Mouse (Mus musculus) MEL (cell line): Measurements from ENCODE around the gene Bfsp2. TPM values are rescaled to one million over a fixed set of nuclear protein-coding genes. Genes with fewer than 3 reads are reported as not detected.

ENCODE experiments used
- DNase-seq: peaks from one replicate; pipeline ENCODE4 v3.0.0; 2011; ENCODE audit warnings: low read depth, low spot score
- H3K27ac ChIP-seq: 2 replicates; pipeline ENCODE4 v1.5.1; 2012; ENCODE audit warnings: low read depth, mild to moderate bottlenecking, control low read depth, low read length, moderate library complexity; ENCODE audit not compliant: control insufficient read depth
- H3K27me3 ChIP-seq, 2 experiments: fragments of 150-350 bp in 1 of 2; sonication (generic) in 1 of 2; 2 replicates each; pipeline ENCODE4 v1.6.1; 2012; ENCODE audit warnings: low read length in 2 of 2, mild to moderate bottlenecking in 2 of 2, improper control_type of control experiment in 1 of 2, moderate library complexity in 1 of 2; ENCODE audit not compliant: insufficient read depth in 2 of 2, control insufficient read depth in 1 of 2
- H3K36me3 ChIP-seq, 2 experiments: 2 replicates each; pipeline ENCODE4 v1.6.1; 2012 to 2014; ENCODE audit warnings: low read length in 2 of 2, improper control_type of control experiment in 1 of 2, inconsistent platforms in 1 of 2, mild to moderate bottlenecking in 1 of 2; ENCODE audit not compliant: insufficient read depth in 2 of 2, control insufficient read depth in 1 of 2
- H3K4me1 ChIP-seq, 2 experiments: fragments of 150-350 bp in 1 of 2; sonication (generic) in 1 of 2; 2 replicates each; pipeline ENCODE4 v1.6.1; 2012; ENCODE audit warnings: low read length in 2 of 2, improper control_type of control experiment in 1 of 2, mild to moderate bottlenecking in 1 of 2; ENCODE audit not compliant: insufficient read depth in 2 of 2, control insufficient read depth in 1 of 2
- H3K4me3 ChIP-seq, 2 experiments: fragments of 150-350 bp in 1 of 2; sonication (generic) in 1 of 2; 2 replicates each; pipeline ENCODE4 v1.5.1; 2012; ENCODE audit warnings: low read depth in 2 of 2, low read length in 2 of 2, mild to moderate bottlenecking in 2 of 2, moderate library complexity in 2 of 2, control low read depth in 1 of 2, improper control_type of control experiment in 1 of 2; ENCODE audit not compliant: control insufficient read depth in 1 of 2, insufficient read depth in 1 of 2
- H3K79me2 ChIP-seq: 2 replicates; pipeline ENCODE4 v1.6.1; 2012; ENCODE audit warnings: mild to moderate bottlenecking, low read length, moderate library complexity; ENCODE audit not compliant: control insufficient read depth, poor library complexity, insufficient read depth
- H3K9ac ChIP-seq: 2 replicates; pipeline ENCODE4 v1.6.1; 2012; ENCODE audit warnings: low read depth, mild to moderate bottlenecking, control low read depth, low read length, moderate library complexity; ENCODE audit not compliant: control insufficient read depth, poor library complexity, severe bottlenecking
- H3K9me3 ChIP-seq: fragments of 150-350 bp; sonication (generic); replicated peaks from 2 replicates; pipeline ENCODE4 v1.6.1; 2012; ENCODE audit warnings: mild to moderate bottlenecking, low read length, improper control_type of control experiment, moderate library complexity; ENCODE audit not compliant: insufficient read depth
- CHD1 ChIP-seq: IDR thresholded peaks from 2 replicates; pipeline ENCODE4 v1.6.1; 2012; ENCODE audit warnings: low read depth, mild to moderate bottlenecking, inconsistent platforms, low read length, improper control_type of control experiment
- CTCF ChIP-seq, 3 experiments: IDR thresholded peaks in 2 of 3; conservative IDR thresholded peaks in 1 of 3; 2 replicates each; pipeline ENCODE4 v1.5.1; 2011 to 2012; ENCODE audit warnings: low read length in 3 of 3, low read depth in 2 of 3, mild to moderate bottlenecking in 2 of 3, improper control_type of control experiment in 1 of 3, inconsistent platforms in 1 of 3, mixed read lengths in 1 of 3, moderate library complexity in 1 of 3; ENCODE audit not compliant: control insufficient read depth in 1 of 3, insufficient read depth in 1 of 3, poor library complexity in 1 of 3, severe bottlenecking in 1 of 3
- E2F4 ChIP-seq: IDR thresholded peaks from 2 replicates; pipeline ENCODE4 v1.6.1; 2011; ENCODE audit warnings: low read depth, low read length, improper control_type of control experiment, borderline replicate concordance
- ELF1 ChIP-seq: IDR thresholded peaks from 2 replicates; pipeline ENCODE4 v1.6.1; 2014; ENCODE audit warnings: low read depth, mild to moderate bottlenecking, inconsistent platforms, low read length, improper control_type of control experiment, moderate library complexity
- EP300 ChIP-seq, 2 experiments: IDR thresholded peaks; 2 replicates each; pipeline ENCODE4 v1.6.1; 2011; ENCODE audit warnings: improper control_type of control experiment in 2 of 2, low read length in 2 of 2, low read depth in 1 of 2, mild to moderate bottlenecking in 1 of 2
- GABPA ChIP-seq: IDR thresholded peaks from 2 replicates; pipeline ENCODE4 v1.6.1; 2012; ENCODE audit warnings: low read depth, mild to moderate bottlenecking, inconsistent platforms, low read length, improper control_type of control experiment, moderate library complexity
- HCFC1 ChIP-seq: IDR thresholded peaks from 2 replicates; pipeline ENCODE4 v1.6.1; 2012; ENCODE audit warnings: low read depth, mild to moderate bottlenecking, inconsistent platforms, low read length, improper control_type of control experiment, moderate library complexity
- JUND ChIP-seq: IDR thresholded peaks from 2 replicates; pipeline ENCODE4 v1.6.1; 2011; ENCODE audit warnings: low read depth, mild to moderate bottlenecking, improper control_type of control experiment, low read length
- NELFE ChIP-seq: IDR thresholded peaks from 2 replicates; pipeline ENCODE4 v1.6.1; 2011; ENCODE audit warnings: low read depth, low read length, improper control_type of control experiment
- NRF1 ChIP-seq: IDR thresholded peaks from 2 replicates; pipeline ENCODE4 v1.6.1; 2014; ENCODE audit warnings: low read depth, mild to moderate bottlenecking, inconsistent platforms, low read length, improper control_type of control experiment, moderate library complexity; ENCODE audit not compliant: poor library complexity, insufficient read depth, severe bottlenecking
- POLR2A ChIP-seq, 2 experiments: IDR thresholded peaks; 2 replicates each; pipeline ENCODE4 v1.6.1; 2011 to 2012; ENCODE audit warnings: low read length in 2 of 2, mild to moderate bottlenecking in 2 of 2, control low read depth in 1 of 2, improper control_type of control experiment in 1 of 2, low read depth in 1 of 2, moderate library complexity in 1 of 2; ENCODE audit not compliant: control insufficient read depth in 1 of 2, insufficient read depth in 1 of 2, poor library complexity in 1 of 2
- POLR2AphosphoS2 ChIP-seq: IDR thresholded peaks from 2 replicates; pipeline ENCODE4 v1.6.1; 2011; ENCODE audit warnings: low read length, improper control_type of control experiment
- POLR2AphosphoS5 ChIP-seq: IDR thresholded peaks from 2 replicates; pipeline ENCODE4 v1.6.1; 2012; ENCODE audit warnings: low read depth, borderline replicate concordance, mild to moderate bottlenecking, inconsistent platforms, low read length, moderate library complexity, mixed read lengths
- SIN3A ChIP-seq: IDR thresholded peaks from 2 replicates; pipeline ENCODE4 v1.6.1; 2012; ENCODE audit warnings: low read length, improper control_type of control experiment, inconsistent platforms
- TCF12 ChIP-seq: IDR thresholded peaks from 2 replicates; pipeline ENCODE4 v1.6.1; 2014; ENCODE audit warnings: low read depth, mild to moderate bottlenecking, inconsistent platforms, low read length, improper control_type of control experiment, moderate library complexity
- UBTF ChIP-seq: IDR thresholded peaks from 2 replicates; pipeline ENCODE4 v1.6.1; 2012; ENCODE audit warnings: low read depth, mild to moderate bottlenecking, inconsistent platforms, low read length, improper control_type of control experiment, moderate library complexity, borderline replicate concordance; ENCODE audit not compliant: insufficient read depth
- USF1 ChIP-seq: IDR thresholded peaks from 2 replicates; pipeline ENCODE4 v1.6.1; 2014; ENCODE audit warnings: low read depth, mild to moderate bottlenecking, inconsistent platforms, low read length, improper control_type of control experiment, moderate library complexity
- USF2 ChIP-seq, 2 experiments: IDR thresholded peaks; 2 replicates each; pipeline ENCODE4 v1.6.1; 2011 to 2012; ENCODE audit warnings: improper control_type of control experiment in 2 of 2, low read length in 2 of 2, borderline replicate concordance in 1 of 2, inconsistent platforms in 1 of 2, low read depth in 1 of 2, mild to moderate bottlenecking in 1 of 2; ENCODE audit not compliant: insufficient read depth in 1 of 2
- ZC3H11A ChIP-seq: IDR thresholded peaks from 2 replicates; pipeline ENCODE4 v1.6.1; 2012; ENCODE audit warnings: low read depth, mild to moderate bottlenecking, inconsistent platforms, low read length, improper control_type of control experiment
- ZKSCAN1 ChIP-seq: IDR thresholded peaks from 2 replicates; pipeline ENCODE4 v1.6.1; 2012; ENCODE audit warnings: low read depth, mild to moderate bottlenecking, inconsistent platforms, low read length, improper control_type of control experiment, moderate library complexity
- polyA plus RNA-seq, 2 experiments: library from polyadenylated mRNA; stranded (reverse) in 1 of 2; unstranded in 1 of 2; fragments of >175 nt in 1 of 2; fragments of >200 nt in 1 of 2; gene quantifications; 2 replicates each; pipeline versions ENCODE4 v1.2.1 to v1.2.4; 2012; ENCODE audit warnings: low replicate concordance in 2 of 2, low read depth in 1 of 2; ENCODE audit not compliant: insufficient read length in 2 of 2, insufficient read depth in 1 of 2, missing spikeins in 1 of 2
- total RNA-seq: library from RNA; depleted of rRNA; stranded (reverse); fragments of 300-350 nt; gene quantifications from 2 replicates; pipeline ENCODE4 v1.2.3, GENCODE M21; 2012

The Bfsp2 gene
- total and polyA plus RNA-seq, 3 experiments, result 0.27 to 2.4 TPM; not detected in 1

DNA sequence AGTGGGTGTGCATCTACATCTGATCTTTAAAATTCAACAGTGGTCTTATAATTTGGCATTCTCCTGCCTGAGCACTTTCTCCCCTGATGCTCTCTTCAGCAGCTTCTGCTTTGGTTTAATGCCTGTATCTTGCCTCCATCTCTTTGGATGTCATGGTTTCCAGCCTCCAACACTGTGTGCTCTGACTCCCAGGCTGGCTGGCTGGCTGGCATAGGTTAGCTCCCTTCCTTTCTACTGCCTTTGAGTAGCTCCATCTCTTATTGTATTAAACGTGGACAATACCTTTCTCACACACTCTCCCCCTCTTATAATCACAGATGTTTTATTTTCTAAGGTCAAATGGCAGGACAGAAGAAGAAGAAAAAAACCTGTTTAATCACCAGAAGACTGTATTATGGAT lies 14.9 kb downstream of the Bfsp2 start:
- Histone ChIP-seq H3K36me3 (no peaks in the 10 kb centered on the region), H3K4me1 (no peaks in the 10 kb centered on the region), H3K27ac (no peak overlapping the region), H3K27me3 (no peaks in the 10 kb centered on the region), H3K9me3 (no peaks in the 10 kb centered on the region), H3K79me2 (no peaks in the 10 kb centered on the region), H3K9ac (no peak overlapping the region), H3K4me3 (no peak overlapping the region)
- TF ChIP-seq NELFE, result no peak
- TF ChIP-seq HCFC1, result no peak
- no peak for TF ChIP-seq NRF1
- no peak for TF ChIP-seq POLR2A (IDR thresholded peaks at IDR 0.05; ENCODE audit: control insufficient read depth in 1 of 2, insufficient read depth in 1 of 2, low read depth in 1 of 2, low read length in 2 of 2, poor library complexity in 1 of 2)
- no peak for TF ChIP-seq SIN3A
- TF ChIP-seq CTCF (IDR thresholded peaks at IDR 0.05 in 2 of 3, conservative IDR thresholded peaks at IDR 0.05 in 1 of 3; ENCODE audit: control insufficient read depth in 1 of 3, insufficient read depth in 1 of 3, low read depth in 2 of 3, low read length in 3 of 3, poor library complexity in 1 of 3, severe bottlenecking in 1 of 3), result no peak
- no peak for TF ChIP-seq ZKSCAN1
- no peak for TF ChIP-seq USF1
- TF ChIP-seq ELF1, result no peak
- no peak for TF ChIP-seq USF2 (IDR thresholded peaks at IDR 0.05; ENCODE audit: borderline replicate concordance in 1 of 2, insufficient read depth in 1 of 2, low read depth in 1 of 2, low read length in 2 of 2)
- no peak for TF ChIP-seq JUND
- DNase-seq, result no peak

DNA sequence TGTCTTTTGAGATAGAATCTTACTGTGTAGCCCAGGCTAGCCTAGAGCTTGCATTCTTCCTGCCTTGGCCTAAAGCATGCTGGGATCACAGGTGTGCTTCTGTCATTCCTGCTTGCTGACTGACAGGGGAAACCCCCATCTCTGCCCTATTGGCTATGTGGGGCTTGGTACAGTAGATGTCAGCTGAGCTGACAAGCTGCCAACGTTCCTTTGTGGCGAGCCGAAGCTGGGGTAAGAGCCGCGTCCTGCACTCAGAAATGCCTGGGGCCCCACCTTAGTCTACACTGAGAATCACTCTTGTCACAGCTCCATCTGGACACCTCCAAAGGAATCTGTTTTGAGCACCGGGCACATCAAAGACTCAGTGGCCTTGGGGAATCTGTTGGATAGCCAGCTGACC lies 16.4 kb downstream of the Bfsp2 start:
- Histone ChIP-seq H3K27ac (no peak overlapping the region), H3K4me1 (no peaks in the 10 kb centered on the region), H3K79me2 (no peaks in the 10 kb centered on the region), H3K4me3 (no peak overlapping the region), H3K27me3 (no peaks in the 10 kb centered on the region), H3K9ac (no peak overlapping the region), H3K36me3 (no peaks in the 10 kb centered on the region), H3K9me3 (no peaks in the 10 kb centered on the region)
- DNase-seq, result no peak
- TF ChIP-seq POLR2AphosphoS2, result no peak
- no peak for TF ChIP-seq GABPA
- TF ChIP-seq CHD1, result no peak
- TF ChIP-seq ZC3H11A, result no peak
- no peak for TF ChIP-seq ZKSCAN1
- TF ChIP-seq EP300 (IDR thresholded peaks at IDR 0.05; ENCODE audit: low read depth in 1 of 2, low read length in 2 of 2), result no peak
- no peak for TF ChIP-seq POLR2AphosphoS5
- TF ChIP-seq ELF1, result no peak
- TF ChIP-seq E2F4, result no peak
- no peak for TF ChIP-seq TCF12
- TF ChIP-seq UBTF, result no peak
- TF ChIP-seq, all 39 proteins: peak for 0
